Mouse (Mus musculus): ENCODE data around the gene Olfr1053.
"Not testable (repeated sequence)": the region's sequence is repeated elsewhere in the genome, so short reads cannot be mapped to it uniquely, and the experiment has no call there.

Gene Olfr1053

GRCm38 (mm10) chr2:86315184-86315583 is at the start of gene Olfr1053:
Olfr1053 (minus strand) TSS chr2:86315284.
- DNase-seq = no peak

DNA sequence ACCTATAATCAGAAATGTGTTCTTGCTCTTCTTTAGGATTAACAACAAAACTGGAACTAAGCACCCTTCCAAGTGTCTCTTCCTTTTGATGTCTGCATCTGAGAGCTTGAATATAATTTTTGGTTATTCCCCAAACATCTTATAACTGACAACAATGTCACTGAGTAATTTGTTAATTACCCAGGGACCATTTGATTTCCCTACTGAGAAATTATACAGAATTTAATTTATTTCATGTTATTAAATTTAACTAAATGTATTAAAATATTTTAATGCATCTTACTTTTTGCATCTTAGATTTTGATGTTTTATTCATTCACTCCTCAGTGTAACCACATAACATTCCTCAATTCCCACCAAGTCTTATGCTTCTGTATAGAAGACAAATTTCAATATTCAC is 47.3 kb upstream of the Olfr1053 start, which contains the start of gene Olfr1056:
TSS of gene Olfr1056 (minus strand) at position 101 of the 400 bp plus-strand sequence.
- no peak for DNase-seq

DNA sequence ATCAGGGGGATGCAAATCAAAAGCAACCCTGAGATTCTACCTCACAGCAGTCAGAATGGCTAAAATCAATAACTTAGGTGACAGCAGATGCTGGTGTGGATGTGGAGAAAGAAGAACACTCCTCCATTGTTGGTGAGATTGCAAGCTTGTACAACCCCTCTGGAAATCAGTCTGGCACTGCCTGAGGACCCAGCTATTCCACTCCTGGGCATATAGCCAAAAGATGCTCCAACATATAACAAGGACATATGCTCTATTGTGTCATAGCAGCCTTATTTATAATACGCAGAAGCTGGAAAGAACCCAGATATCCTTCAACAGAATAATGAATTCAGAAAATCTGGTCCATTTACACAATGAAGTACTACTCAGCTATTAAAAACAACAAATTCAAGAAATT is 36.7 kb upstream of the Olfr1053 start:
- DNase-seq = peak; percentile 11 to 14

DNA sequence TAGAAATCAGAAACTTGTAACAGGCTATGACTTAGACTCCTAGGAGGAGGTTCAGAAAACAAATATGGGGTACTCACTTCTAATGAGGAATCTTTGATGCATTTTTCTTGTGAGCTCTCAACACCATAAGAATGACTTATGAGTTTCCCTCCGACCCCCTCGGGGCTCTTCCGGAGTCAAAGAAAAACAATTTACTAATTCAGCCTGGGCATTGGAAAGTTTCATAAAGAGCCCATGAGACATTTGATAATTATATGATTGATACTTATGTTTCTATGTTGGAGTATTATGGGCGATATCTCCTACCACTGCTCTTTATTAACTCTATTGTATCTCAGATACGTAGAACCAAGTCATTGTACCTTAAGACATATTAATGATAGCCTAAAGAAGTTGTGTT is 35.1 kb upstream of the Olfr1053 start, which contains the start of gene Olfr1055:
TSS of gene Olfr1055 (minus strand) at position 101 of the 400 bp plus-strand sequence.
- no peak for DNase-seq

DNA sequence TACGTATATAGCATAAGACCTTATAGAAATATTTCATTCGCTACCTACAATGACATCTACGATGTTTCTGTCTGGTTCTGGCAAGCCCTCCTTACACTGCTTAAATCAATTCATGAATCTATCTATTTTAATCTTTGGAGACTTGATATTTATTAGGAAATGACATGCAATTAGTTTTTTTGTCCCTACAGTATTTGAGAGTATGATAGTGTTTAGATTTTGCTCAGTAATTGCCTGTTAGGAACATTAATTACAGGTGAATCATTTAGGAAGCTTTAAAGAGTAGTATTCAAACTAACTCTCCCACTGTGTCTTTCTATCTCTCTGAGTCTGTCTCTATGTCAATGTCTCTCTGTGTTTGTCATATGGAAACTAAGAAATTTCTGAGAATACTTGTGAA is 20.2 kb upstream of the Olfr1053 start, which contains the start of gene Olfr1054:
TSS of gene Olfr1054 (minus strand) at position 101 of the 400 bp plus-strand sequence.
- no peak for DNase-seq

DNA sequence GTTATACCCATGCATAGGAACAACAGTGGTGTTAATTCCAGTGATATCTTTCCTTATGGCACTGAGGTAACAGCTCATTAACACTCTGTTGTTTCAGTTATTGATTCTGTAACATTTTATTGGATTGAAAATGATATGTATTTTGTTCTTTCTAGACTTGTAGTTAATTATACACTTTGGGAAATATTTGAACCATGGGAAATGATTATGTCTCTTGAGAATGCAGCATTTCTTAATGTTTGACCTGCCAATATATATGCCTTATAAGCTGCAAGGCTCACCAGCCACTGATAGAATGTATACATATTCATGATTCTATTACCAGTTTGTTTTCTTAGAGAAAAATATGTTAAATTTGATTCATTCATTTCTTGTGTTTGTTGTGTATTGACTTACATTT is 22.9 kb downstream of the Olfr1053 start, which contains the start of gene Olfr1052:
TSS of gene Olfr1052 (plus strand) at position 301 of the 400 bp plus-strand sequence.
- DNase-seq = no peak

DNA sequence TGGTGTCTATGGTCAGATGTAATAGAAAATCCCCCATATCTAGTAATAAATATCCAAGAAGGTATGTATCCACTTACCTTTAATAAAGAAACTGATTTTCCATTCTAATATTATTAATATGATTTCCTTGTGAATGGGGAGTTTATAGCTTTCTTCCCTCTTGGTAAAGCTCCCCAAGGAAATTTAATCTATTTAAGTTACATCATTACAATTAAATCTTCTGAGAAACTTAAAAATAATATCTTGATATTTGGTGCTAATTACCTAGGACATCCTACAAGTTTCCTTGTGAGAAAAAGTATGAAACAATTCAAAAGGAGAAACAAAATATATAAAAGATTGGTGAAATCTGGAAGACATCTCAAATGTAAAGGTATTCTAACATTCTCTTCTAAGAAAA is 36.1 kb downstream of the Olfr1053 start, which contains the start of gene Olfr1051:
TSS of gene Olfr1051 (minus strand) at position 101 of the 400 bp plus-strand sequence.
- DNase-seq = not testable (repeated sequence)

Measured in cerebellum, postnatal 10 days (tissue).